Mouse (Mus musculus): ENCODE results near the gene Klrc3. TPM values are rescaled to one million over a fixed set of nuclear protein-coding genes. Genes with fewer than 3 reads are reported as not detected.

Klrc3 gene
- polyA plus RNA-seq (2012; ENCODE audit: low replicate concordance) = 0.36 TPM in 1 of 2 replicates, not detected in the other

GRCm38 (mm10) chr6:129643237-129643636, at the start of gene Klrc3:
Klrc3 (minus strand) TSS chr6:129643337.

GRCm38 (mm10) chr6:129678873-129679272, 35.7 kb upstream of the Klrc3 start, which contains the start of gene Klrc1:
Klrc1 (minus strand) TSS chr6:129678973.

GRCm38 (mm10) chr6:129660589-129660988, 17.5 kb upstream of the Klrc3 start, which contains the start of gene Klrc2:
Klrc2 (minus strand) TSS chr6:129660689.

GRCm38 (mm10) chr6:129623735-129624134, 19.4 kb downstream of the Klrc3 start, which contains the start of gene Klrk1:
Klrk1 (minus strand) TSS chr6:129623864.

GRCm38 (mm10) chr6:129591508-129591907, 51.6 kb downstream of the Klrc3 start, which contains the start of gene Klrd1:
Klrd1 (plus strand) TSS chr6:129591782.

Other genes with a start within 250 kb of the Klrc3 start
- 0.21 TPM in 1 of 2 replicates, not detected in the other for gene Clec1b, start 246.0 kb downstream of the Klrc3 start, polyA plus RNA-seq (2012; ENCODE audit: low replicate concordance)
- gene Clec9a, start 234.5 kb downstream of the Klrc3 start, polyA plus RNA-seq (2012; ENCODE audit: low replicate concordance) = 0.98 and 1.6 TPM in 2 replicates
- gene Clec1a, start 191.3 kb downstream of the Klrc3 start, polyA plus RNA-seq (2012; ENCODE audit: low replicate concordance) = 0.07 TPM in 1 of 2 replicates, not detected in the other
- gene Olr1, start 136.2 kb downstream of the Klrc3 start, polyA plus RNA-seq (2012; ENCODE audit: low replicate concordance) = 0.15 and 0.17 TPM in 2 replicates
- not detected in 2 replicates for gene Tmem52b, start 130.8 kb downstream of the Klrc3 start, polyA plus RNA-seq (2012; ENCODE audit: low replicate concordance)
- gene Gabarapl1, start 110.2 kb downstream of the Klrc3 start, polyA plus RNA-seq (2012; ENCODE audit: low replicate concordance) = 12.9 and 13.7 TPM in 2 replicates
- 0.93 and 1.4 TPM in 2 replicates for gene Klre1, start 65.4 kb downstream of the Klrc3 start, polyA plus RNA-seq (2012; ENCODE audit: low replicate concordance)
- 1.9 and 3.4 TPM in 2 replicates for gene Klrd1, start 51.6 kb downstream of the Klrc3 start, polyA plus RNA-seq (2012; ENCODE audit: low replicate concordance)
- 2.8 and 4.9 TPM in 2 replicates for gene Klrk1, start 19.5 kb downstream of the Klrc3 start, polyA plus RNA-seq (2012; ENCODE audit: low replicate concordance)
- 0.08 and 0.15 TPM in 2 replicates for gene Klrc2, start 17.4 kb upstream of the Klrc3 start, polyA plus RNA-seq (2012; ENCODE audit: low replicate concordance)
- gene Klrc1, start 35.6 kb upstream of the Klrc3 start, polyA plus RNA-seq (2012; ENCODE audit: low replicate concordance) = 3.2 and 5.7 TPM in 2 replicates
- gene Klri1, start 73.8 kb upstream of the Klrc3 start, polyA plus RNA-seq (2012; ENCODE audit: low replicate concordance) = 0.28 and 1.3 TPM in 2 replicates
- gene Klri2, start 97.1 kb upstream of the Klrc3 start, polyA plus RNA-seq (2012; ENCODE audit: low replicate concordance) = 0.23 and 0.52 TPM in 2 replicates
- gene Gm156, start 140.9 kb upstream of the Klrc3 start, polyA plus RNA-seq (2012; ENCODE audit: low replicate concordance) = not detected in 2 replicates
- not detected in 2 replicates for gene Gm17631, start 219.3 kb upstream of the Klrc3 start, polyA plus RNA-seq (2012; ENCODE audit: low replicate concordance)
- 0.91 and 1.8 TPM in 2 replicates for gene Klra17, start 233.3 kb upstream of the Klrc3 start, polyA plus RNA-seq (2012; ENCODE audit: low replicate concordance)

Data from hematopoietic multipotent progenitor cell, adult 10-12 weeks (in vitro differentiated cells).